Mouse (Mus musculus) testis, adult 2 months (tissue): ENCODE measurements around the gene Efna3.

Experiments
- CTCF ChIP-seq: fragments of 200-500 bp; IDR thresholded peaks from 2 replicates; pipeline ENCODE4 v1.5.1; 2012; ENCODE audit warnings: low read depth, mild to moderate bottlenecking, inconsistent platforms, low read length, moderate library complexity; ENCODE audit not compliant: control insufficient read depth, insufficient read depth, insufficient replicate concordance
- POLR2A ChIP-seq: fragments of 200-500 bp; IDR thresholded peaks from 2 replicates; pipeline ENCODE4 v1.6.1; 2012; ENCODE audit warnings: low read depth, mild to moderate bottlenecking, inconsistent platforms, low read length, moderate library complexity; ENCODE audit not compliant: control insufficient read depth

DNA sequence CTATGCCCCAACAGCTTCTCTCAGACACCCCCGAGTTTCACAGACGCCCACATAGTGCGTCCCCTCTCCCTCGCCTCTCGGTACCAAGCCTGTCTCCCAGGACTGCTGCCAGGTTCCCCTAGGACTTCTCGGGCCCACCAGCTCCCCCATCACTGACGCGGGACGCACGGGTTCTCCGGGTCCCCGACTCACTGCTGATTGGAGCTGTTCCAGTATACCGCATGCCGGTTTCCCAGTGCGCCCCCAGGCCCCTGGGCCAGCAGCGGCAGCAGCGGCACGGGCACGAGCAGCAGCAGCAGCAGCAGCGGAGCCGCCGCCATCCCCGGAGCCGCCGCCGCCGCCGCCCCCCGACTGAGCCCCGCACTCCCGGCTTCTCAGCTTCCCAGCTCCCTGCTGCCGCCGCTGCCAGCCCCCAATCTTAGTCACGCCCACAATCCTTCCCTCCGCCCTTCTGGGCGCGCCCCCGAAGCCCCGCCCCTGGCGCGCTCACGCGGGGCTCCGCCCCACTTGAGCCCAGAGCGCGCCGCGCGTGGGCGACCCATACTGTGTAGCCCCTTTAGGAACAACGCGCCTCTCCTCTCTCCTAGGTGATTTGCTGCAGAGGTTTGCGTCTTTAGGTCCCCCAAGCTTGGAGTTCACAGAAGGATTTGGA, at the start of gene Efna3:
- no peak for TF ChIP-seq CTCF
- TF ChIP-seq POLR2A, result no peak
